Mouse (Mus musculus) spleen, adult 2 months (tissue): ENCODE data around the gene Slc7a8. TPM values are rescaled to one million over a fixed set of nuclear protein-coding genes. Genes with fewer than 3 reads are reported as not detected.

Experiments
- DNase-seq, 2 experiments: peaks; one replicate each; pipeline versions ENCODE4 v3.0.0 to v3.0.0-alpha.2; 2012 to 2021; ENCODE audit warnings: low spot score in 2 of 2, low read depth in 1 of 2
- H3K27ac ChIP-seq: fragments of 200-500 bp; 2 replicates; pipeline ENCODE4 v1.5.1; 2012; ENCODE audit warnings: low read length, inconsistent platforms; ENCODE audit not compliant: insufficient read depth
- H3K27me3 ChIP-seq: fragments of 200-500 bp; 2 replicates; pipeline ENCODE4 v1.6.1; 2012; ENCODE audit warnings: mild to moderate bottlenecking, moderate library complexity, low read length, inconsistent platforms; ENCODE audit not compliant: control insufficient read depth, insufficient read depth
- H3K36me3 ChIP-seq: fragments of 200-500 bp; 2 replicates; pipeline ENCODE4 v1.6.1; 2012; ENCODE audit warnings: mild to moderate bottlenecking, low read length, inconsistent platforms; ENCODE audit not compliant: control insufficient read depth, insufficient read depth
- H3K4me1 ChIP-seq: fragments of 200-500 bp; 2 replicates; pipeline ENCODE4 v1.6.1; 2011; ENCODE audit warnings: inconsistent platforms; ENCODE audit not compliant: control insufficient read depth, insufficient read depth, insufficient read length
- H3K4me3 ChIP-seq: fragments of 200-500 bp; 2 replicates; pipeline ENCODE4 v1.5.1; 2011; ENCODE audit warnings: mild to moderate bottlenecking, inconsistent platforms; ENCODE audit not compliant: insufficient read depth, insufficient read length; ENCODE audit errors: extremely low read depth
- CTCF ChIP-seq: fragments of 200-500 bp; IDR thresholded peaks from 2 replicates; pipeline ENCODE4 v1.5.1; 2011; ENCODE audit warnings: mild to moderate bottlenecking, inconsistent platforms; ENCODE audit not compliant: insufficient read depth, insufficient read length, insufficient replicate concordance; ENCODE audit errors: extremely low read depth
- POLR2A ChIP-seq: fragments of 200-500 bp; IDR thresholded peaks from 2 replicates; pipeline ENCODE4 v1.6.1; 2011; ENCODE audit warnings: low read depth, low read length, inconsistent platforms
- WGBS: fragments of 180-500 bp; shearing (Covaris S2); methylation state at CpG from one replicate; pipeline ENCODE4 v1.1.7; 2018; 5-methylcytosine and 5-hydroxymethylcytosine counted together
- polyA plus RNA-seq: library from polyadenylated mRNA; depleted of rRNA; stranded (reverse); fragments of >200 nt; gene quantifications from 2 replicates; pipeline ENCODE4 v1.2.3, GENCODE M21; 2012

Slc7a8 gene
- polyA plus RNA-seq, 1 experiment, result 13.3 TPM

GRCm38 (mm10) chr14:54793894-54794830 lies 12.4 kb upstream of the Slc7a8 start:
- DNase-seq, result no peak
- TF ChIP-seq POLR2A (no peak), CTCF (no peak)
- Histone ChIP-seq H3K36me3 (no peaks in the 10 kb centered on the region), H3K4me1 (no peaks in the 10 kb centered on the region), H3K27me3 (no peaks in the 10 kb centered on the region), H3K27ac (no peak overlapping the region), H3K4me3 (no peak overlapping the region)
- 88% methylated on average over 8 of the region's 8 CpGs for WGBS

DNA sequence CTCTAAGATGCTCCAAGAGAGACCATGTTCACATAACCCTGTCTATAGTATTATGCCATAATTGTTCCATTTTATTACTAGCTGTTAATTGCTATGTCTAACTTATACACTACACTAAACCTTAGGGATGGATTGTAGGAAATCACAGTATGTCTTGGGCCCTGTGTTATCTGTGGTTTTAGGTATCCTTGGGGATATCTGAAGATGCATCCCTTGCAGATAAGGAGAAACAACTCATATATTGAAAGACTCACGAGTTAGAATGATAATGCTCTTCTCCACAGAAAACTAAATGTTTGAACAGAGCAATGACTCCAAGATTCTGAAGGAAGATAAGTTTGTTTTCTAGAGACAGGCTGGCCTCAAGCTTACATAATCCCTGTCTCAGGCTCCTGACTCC lies 11.6 kb upstream of the Slc7a8 start:
- Histone ChIP-seq H3K27ac (no peak overlapping the region), H3K4me1 (no peaks in the 10 kb centered on the region), H3K36me3 (no peaks in the 10 kb centered on the region), H3K4me3 (no peak overlapping the region), H3K27me3 (no peaks in the 10 kb centered on the region)
- TF ChIP-seq POLR2A, result no peak
- TF ChIP-seq CTCF, result no peak
- no peak for DNase-seq
- 86% methylated on average over 1 of the region's 1 CpGs for WGBS

DNA sequence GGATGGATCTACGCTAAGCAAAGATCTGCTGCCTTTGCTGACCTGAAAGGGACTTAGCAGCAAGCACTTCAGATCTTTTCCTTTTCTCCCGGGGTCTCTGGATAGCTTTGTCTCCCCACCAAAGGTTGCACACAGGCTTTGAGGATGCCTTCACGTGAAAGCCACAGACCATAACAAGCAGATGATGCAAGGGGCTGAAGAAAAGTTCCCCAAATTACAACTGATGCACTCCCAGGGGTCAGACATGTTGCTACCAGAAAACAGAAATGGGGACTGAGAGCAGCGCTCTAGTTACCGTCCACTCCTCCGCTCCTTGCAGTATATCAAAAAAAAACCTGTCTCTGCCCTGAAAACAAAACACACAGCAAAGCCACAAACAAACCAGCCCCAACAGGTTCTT lies 10.4 kb upstream of the Slc7a8 start:
- 76% methylated on average over 6 of the region's 6 CpGs for WGBS
- no peak for TF ChIP-seq POLR2A
- TF ChIP-seq CTCF, result no peak

GRCm38 (mm10) chr14:54788231-54788630 lies 6.5 kb upstream of the Slc7a8 start:
- Histone ChIP-seq H3K36me3 (no peaks in the 10 kb centered on the region), H3K4me3 (no peak overlapping the region), H3K27me3 (no peaks in the 10 kb centered on the region), H3K27ac (no peak overlapping the region), H3K4me1 (no peaks in the 10 kb centered on the region)
- 76% methylated on average over 5 of the region's 5 CpGs for WGBS
- no peak for TF ChIP-seq CTCF
- no peak for TF ChIP-seq POLR2A
- DNase-seq, result no peak

More for the DNA sequence above, 10.4 kb upstream of the Slc7a8 start:
- Histone ChIP-seq H3K4me1 (no peaks in the 10 kb centered on the region), H3K4me3 (no peak overlapping the region), H3K36me3 (no peaks in the 10 kb centered on the region), H3K27me3 (no peaks in the 10 kb centered on the region), H3K27ac (no peak overlapping the region)
- DNase-seq, result no peak

DNA sequence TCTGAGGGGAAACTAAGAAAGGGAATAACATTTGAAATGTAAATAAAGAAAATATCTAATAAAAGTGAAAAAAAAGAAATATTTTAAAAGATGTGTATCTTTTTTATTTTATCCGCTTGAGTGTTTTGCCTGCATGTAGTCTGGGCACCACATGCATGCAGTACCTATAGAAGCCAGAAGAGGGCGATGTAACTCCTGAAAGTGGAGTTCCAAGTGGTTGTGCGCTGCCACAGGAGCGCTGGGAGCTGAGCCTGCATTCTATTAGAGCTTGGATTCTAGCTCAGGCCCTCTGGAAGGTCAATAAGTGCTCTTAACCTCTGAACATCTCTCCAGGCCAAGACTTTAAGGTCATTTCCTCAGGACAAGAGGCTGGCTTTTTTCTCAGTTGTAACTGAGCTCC lies 5.5 kb upstream of the Slc7a8 start:
- H3K27ac ChIP-seq, result no peak overlapping the region
- WGBS, result 70% methylated on average over 4 of the region's 4 CpGs
- H3K4me3 ChIP-seq, result no peak overlapping the region
- no peaks in the 10 kb centered on the region for H3K36me3 ChIP-seq
- no peaks in the 10 kb centered on the region for H3K27me3 ChIP-seq
- no peak for DNase-seq
- TF ChIP-seq CTCF, result 0 out of 2 replicates have a peak, but pooled peaks have one; percentile 10
- TF ChIP-seq POLR2A, result no peak
- no peaks in the 10 kb centered on the region for H3K4me1 ChIP-seq

- peaks cover 4% of the 10 kb centered on the region; the same call in 1 of the 2 replicates for H3K27me3 ChIP-seq
- no peak overlapping the region for H3K27ac ChIP-seq
- WGBS, result 89% methylated on average over 10 of the region's 10 CpGs
- no peaks in the 10 kb centered on the region for H3K36me3 ChIP-seq
- H3K4me1 ChIP-seq, result no peaks in the 10 kb centered on the region
- H3K4me3 ChIP-seq, result no peak overlapping the region
- no peak for DNase-seq
- TF ChIP-seq POLR2A (no peak), CTCF (no peak)
These were observed 4.7 kb upstream of the Slc7a8 start for GRCm38 (mm10) chr14:54786489-54786888.

DNA sequence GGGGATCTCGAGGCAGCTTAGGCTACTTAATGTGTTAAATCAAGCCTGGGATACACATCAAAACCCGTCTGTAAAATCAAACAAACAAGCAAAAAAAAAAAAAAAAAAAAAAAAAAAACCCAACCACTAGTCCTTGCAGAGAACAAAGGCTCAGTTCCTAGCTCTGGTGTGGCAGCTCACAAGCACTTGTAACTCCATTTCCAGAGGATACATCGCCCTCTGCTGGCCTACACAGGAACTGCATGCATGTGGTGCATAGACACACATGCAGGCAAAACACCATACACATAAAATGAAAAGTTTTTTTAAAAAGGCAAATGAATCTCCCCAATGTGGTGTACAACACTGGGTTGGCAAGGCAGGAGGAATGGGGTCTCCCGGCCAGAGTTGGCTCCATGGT lies 4.2 kb upstream of the Slc7a8 start:
- peaks cover 8% of the 10 kb centered on the region; the same call in 1 of the 2 replicates for H3K27me3 ChIP-seq
- no peaks in the 10 kb centered on the region for H3K4me1 ChIP-seq
- DNase-seq, result peak; percentile 23 to 54
- H3K27ac ChIP-seq, result no peak overlapping the region
- 62% methylated on average over 4 of the region's 4 CpGs for WGBS
- H3K4me3 ChIP-seq, result no peak overlapping the region
- TF ChIP-seq POLR2A (no peak), CTCF (peak; percentile 19; the same call in 1 of the 2 replicates)
- no peaks in the 10 kb centered on the region for H3K36me3 ChIP-seq
